ENCODE assay signal across 8 mouse cellular contexts in the genomic region with DNA sequence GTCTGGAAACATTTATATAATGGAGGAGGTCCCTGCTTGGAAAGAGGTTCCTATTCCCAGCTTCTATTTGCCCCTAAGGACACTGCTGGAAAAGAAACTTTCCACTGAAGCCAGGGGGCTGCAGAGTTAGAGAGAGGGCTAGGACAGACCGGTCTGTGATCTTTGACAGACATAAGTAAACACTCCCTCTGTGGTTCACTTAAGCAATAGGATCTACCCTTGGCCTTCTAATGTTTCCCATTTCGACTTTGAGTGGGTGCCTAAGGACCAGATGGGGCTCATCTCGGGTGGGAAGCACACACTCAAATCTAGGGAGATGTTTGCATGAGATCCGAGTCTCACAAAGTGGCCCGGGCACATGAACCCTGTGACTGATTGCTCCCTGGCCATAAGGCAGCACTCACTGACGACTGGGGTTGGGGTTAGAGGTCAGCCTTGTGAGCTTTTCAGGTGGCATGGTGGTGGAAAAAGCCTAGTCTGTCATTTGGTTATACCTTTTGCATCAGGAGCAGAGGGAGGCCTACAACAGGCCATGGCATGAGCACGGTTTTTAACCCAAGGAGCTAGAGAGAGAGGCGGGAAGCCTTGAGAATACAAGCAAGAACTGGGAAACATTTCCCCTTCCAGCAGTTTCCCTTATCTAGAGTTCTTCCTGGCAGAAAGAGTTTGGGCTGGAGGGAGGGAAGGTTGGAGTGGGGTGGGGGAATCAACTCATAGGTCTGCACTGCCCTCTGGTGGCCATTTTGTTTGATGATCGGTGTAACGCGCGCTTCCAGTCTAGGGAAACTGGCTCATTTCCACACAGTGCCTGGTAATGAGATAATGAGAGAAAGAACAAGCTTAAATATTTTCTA. TPM values are rescaled to one million over a fixed set of nuclear protein-coding genes. Genes with fewer than 3 reads are reported as not detected.
DNase-seq lines count a peak whose midpoint lies in the region; ATAC-seq and TF ChIP-seq lines count a peak whose summit lies in the region.

No protein-coding gene starts in this region.

- no peaks in the 10 kb centered on the region for H3K4me1 ChIP-seq in ES-E14 (ENCODE audit: control insufficient read depth in 2 of 2, insufficient read depth in 2 of 2, low read length in 2 of 2, poor library complexity in 1 of 2)
- peaks cover 3% of the 10 kb centered on the region; the same call in 1 of the 2 replicates for H3K4me1 ChIP-seq in forebrain, embryonic 14.5 days (ENCODE audit: control insufficient read depth, insufficient read depth, low read length)
- H3K4me1 ChIP-seq in heart, postnatal 0 days (ENCODE audit: control insufficient read depth, insufficient read depth), result peaks cover 7% of the 10 kb centered on the region; the same call in 1 of the 2 replicates
- no peaks in the 10 kb centered on the region for H3K4me1 ChIP-seq in liver, adult 2 months (ENCODE audit: control insufficient read depth, insufficient read depth, low read length)
- H3K4me1 ChIP-seq in neural tube, embryonic 11.5 days (ENCODE audit: control insufficient read depth, insufficient read depth, low read length), result peaks cover 4% of the 10 kb centered on the region; the same call in 1 of the 2 replicates

- TF ChIP-seq CTCF in heart, postnatal 0 days (IDR thresholded peaks at IDR 0.05; ENCODE audit: low read depth), result peak; percentile 72
- peak; percentile 71 for TF ChIP-seq CTCF in liver, adult 2 months (IDR thresholded peaks at IDR 0.05; ENCODE audit: low read depth, low read length)

- no peak for DNase-seq in ES-E14 (ENCODE audit: low read depth, low spot score)
- DNase-seq in forebrain, embryonic 14.5 days (ENCODE audit: low spot score), result peak; percentile 93
- peak; percentile 87 for DNase-seq in heart, postnatal 0 days (ENCODE audit: low spot score)
- DNase-seq in kidney, postnatal 14 days, result peak; percentile 81
- peak; percentile 45 for DNase-seq in liver, adult 2 months (ENCODE audit: extremely low read depth, low read depth, low spot score)
- DNase-seq in neural tube, embryonic 11.5 days (ENCODE audit: low spot score), result peak; percentile 82
- DNase-seq in testis, postnatal 10 days (ENCODE audit: low spot score), result peak; percentile 94

- WGBS in forebrain, embryonic 14.5 days, result 36% methylated on average over 12 of the region's 12 CpGs
- 27% methylated on average over 12 of the region's 12 CpGs for WGBS in heart, postnatal 0 days
- WGBS in liver, adult 2 months, result 22% methylated on average over 12 of the region's 12 CpGs
- 39% methylated on average over 12 of the region's 12 CpGs for WGBS in neural tube, embryonic 11.5 days

- H3K36me3 ChIP-seq in ES-E14 (ENCODE audit: control insufficient read depth, insufficient read depth, low read length, poor library complexity, severe bottlenecking), result no peaks in the 10 kb centered on the region
- no peaks in the 10 kb centered on the region for H3K36me3 ChIP-seq in forebrain, embryonic 14.5 days (ENCODE audit: control insufficient read depth, insufficient read depth, low read length)
- H3K36me3 ChIP-seq in heart, postnatal 0 days (replicated peaks; ENCODE audit: control insufficient read depth, insufficient read depth, low read length), result no peaks in the 10 kb centered on the region
- H3K36me3 ChIP-seq in liver, adult 2 months (ENCODE audit: control insufficient read depth, insufficient read depth, low read length), result no peaks in the 10 kb centered on the region
- H3K36me3 ChIP-seq in neural tube, embryonic 11.5 days (ENCODE audit: control insufficient read depth, insufficient read depth, low read length), result no peaks in the 10 kb centered on the region

- peak; percentile 73; the same call in 1 of the 2 replicates for ATAC-seq in cerebellum, adult (ENCODE audit: insufficient number of reproducible peaks, low FRiP score, low TSS enrichment)
- ATAC-seq in forebrain, embryonic 14.5 days, result peak; percentile 93
- peak; percentile 91 for ATAC-seq in heart, postnatal 0 days (ENCODE audit: insufficient read depth, low read depth)
- ATAC-seq in neural tube, embryonic 11.5 days (ENCODE audit: insufficient read depth, low FRiP score, low TSS enrichment), result peak; percentile 86; the same call in 1 of the 2 replicates

- no peaks in the 10 kb centered on the region for H3K9me3 ChIP-seq in ES-E14 (ENCODE audit: control insufficient read depth, insufficient read depth, low read depth, low read length)
- H3K9me3 ChIP-seq in forebrain, embryonic 14.5 days (replicated peaks; ENCODE audit: control insufficient read depth, low read length), result no peaks in the 10 kb centered on the region
- peaks cover 6% of the 10 kb centered on the region; the same call in 1 of the 2 replicates for H3K9me3 ChIP-seq in heart, postnatal 0 days (replicated peaks; ENCODE audit: control insufficient read depth, low read length)
- H3K9me3 ChIP-seq in neural tube, embryonic 11.5 days (ENCODE audit: control insufficient read depth, low read length), result no peaks in the 10 kb centered on the region

- no peak for TF ChIP-seq EP300 in heart, postnatal 0 days (IDR thresholded peaks at IDR 0.05; ENCODE audit: low read depth)

- H3K4me3 ChIP-seq in ES-E14 (ENCODE audit: insufficient read depth in 1 of 2, low read depth in 1 of 2, low read length in 2 of 2, poor library complexity in 1 of 2, severe bottlenecking in 1 of 2), result no peak overlapping the region
- no peak overlapping the region for H3K4me3 ChIP-seq in forebrain, embryonic 14.5 days (ENCODE audit: low read depth, low read length)
- H3K4me3 ChIP-seq in heart, postnatal 0 days (ENCODE audit: low read depth, low read length), result peak overlapping the region; percentile 9; the same call in 1 of the 2 replicates
- H3K4me3 ChIP-seq in liver, adult 2 months (ENCODE audit: insufficient read depth, low read depth, low read length), result no peak overlapping the region
- no peak overlapping the region for H3K4me3 ChIP-seq in neural tube, embryonic 11.5 days (ENCODE audit: low read depth, low read length)

- no peak for TF ChIP-seq POLR2A in liver, adult 2 months (IDR thresholded peaks at IDR 0.05; ENCODE audit: extremely low read depth, insufficient read depth, low read length)

- no peak overlapping the region for H3K27ac ChIP-seq in ES-E14 (ENCODE audit: insufficient read depth, low read depth, low read length, poor library complexity, severe bottlenecking)
- no peak overlapping the region for H3K27ac ChIP-seq in forebrain, embryonic 14.5 days (ENCODE audit: low read depth, low read length)
- no peak overlapping the region for H3K27ac ChIP-seq in heart, postnatal 0 days (ENCODE audit: low read depth)
- no peak overlapping the region for H3K27ac ChIP-seq in liver, adult 2 months (replicated peaks; ENCODE audit: insufficient read depth, low read depth, low read length)
- no peak overlapping the region for H3K27ac ChIP-seq in neural tube, embryonic 11.5 days (ENCODE audit: low read depth, low read length)

- no peak overlapping the region for H3K9ac ChIP-seq in ES-E14 (ENCODE audit: insufficient read depth, low read depth, low read length, poor library complexity, severe bottlenecking)
- H3K9ac ChIP-seq in forebrain, embryonic 14.5 days (ENCODE audit: low read length), result no peak overlapping the region
- no peak overlapping the region for H3K9ac ChIP-seq in heart, postnatal 0 days (replicated peaks; ENCODE audit: low read depth, low read length)
- no peak overlapping the region for H3K9ac ChIP-seq in liver, adult 2 months (ENCODE audit: low read depth, low read length)
- no peak overlapping the region for H3K9ac ChIP-seq in neural tube, embryonic 11.5 days (ENCODE audit: low read length)

- H3K27me3 ChIP-seq in forebrain, embryonic 14.5 days (replicated peaks; ENCODE audit: control insufficient read depth, insufficient read depth, low read length), result no peaks in the 10 kb centered on the region
- H3K27me3 ChIP-seq in heart, postnatal 0 days (ENCODE audit: control insufficient read depth, insufficient read depth, low read length), result 0 out of 2 replicates have a peak, but pooled peaks cover 3% of the 10 kb centered on the region
- H3K27me3 ChIP-seq in liver, adult 2 months (ENCODE audit: control insufficient read depth, insufficient read depth, low read length), result no peaks in the 10 kb centered on the region
- H3K27me3 ChIP-seq in neural tube, embryonic 11.5 days (ENCODE audit: control insufficient read depth, insufficient read depth, low read length), result no peaks in the 10 kb centered on the region

- H3K4me2 ChIP-seq in forebrain, embryonic 14.5 days (ENCODE audit: low read length), result peak overlapping the region; percentile 25; the same call in 1 of the 2 replicates
- H3K4me2 ChIP-seq in heart, postnatal 0 days (ENCODE audit: low read depth, low read length), result peak overlapping the region; percentile 43
- H3K4me2 ChIP-seq in neural tube, embryonic 11.5 days (ENCODE audit: low read depth), result no peak overlapping the region

- H3K79me2 ChIP-seq in liver, adult 2 months (ENCODE audit: control insufficient read depth, insufficient read depth, low read length), result no peaks in the 10 kb centered on the region

- in situ Hi-C loops in ES-E14 (cut with MboI; ENCODE audit: low sequenced_read_pairs in 2 of 2, unreplicated experiment in 2 of 2), result loop anchor here (5.0 to 25.0 kb wide), 3 partner anchors 117 to 274 kb away; no protein-coding TSS in a partner anchor

TF ChIP-seq in ES-E14, 5 proteins besides CTCF, POLR2A, EP300 and RAD21:
- no peak for TF ChIP-seq HCFC1 (IDR thresholded peaks at IDR 0.05; ENCODE audit: borderline replicate concordance, insufficient read depth, low read length)
- no peak for TF ChIP-seq MAFK (IDR thresholded peaks at IDR 0.05; ENCODE audit: insufficient read depth, low read depth, low read length)
- no peak for TF ChIP-seq ZNF384 (IDR thresholded peaks at IDR 0.05; ENCODE audit: low read depth, low read length)
- no peak for TF ChIP-seq CHD2 (IDR thresholded peaks at IDR 0.05; ENCODE audit: low read depth, low read length)
- peak; percentile 39; the same call in 1 of the 2 replicates for TF ChIP-seq ZC3H11A (IDR thresholded peaks at IDR 0.05; ENCODE audit: borderline replicate concordance, low read depth, low read length)

RNA-seq across cellular contexts. Expression of a gene that starts 59.7 kb away (rescaled TPM):
- 2.0 and 5.3 TPM in 2 replicates for total RNA-seq in ES-E14 (2012; rRNA removed)
- 25.8 and 30.7 TPM in 2 replicates for polyA plus RNA-seq in forebrain, embryonic 14.5 days (2014; fragmentation: Nextera tagmentation; extraction: Ambion mirVana)
- total RNA-seq in heart, postnatal 0 days (2014; rRNA removed; ENCODE audit: low replicate concordance), result 3.9 and 4.2 TPM in 2 replicates
- polyA plus RNA-seq in heart, postnatal 0 days (2015; fragmentation: Nextera tagmentation; extraction: Ambion mirVana), result 1.1 and 1.4 TPM in 2 replicates
- 0.74 and 2.3 TPM in 2 replicates for total RNA-seq in liver, adult 2 months (2014; rRNA removed)
- polyA plus RNA-seq in liver, adult 2 months (2012; rRNA removed), result 0.75 and 0.78 TPM in 2 replicates
- 18.1 and 18.3 TPM in 2 replicates for polyA plus RNA-seq in neural tube, embryonic 11.5 days (2014; fragmentation: Nextera tagmentation; extraction: Ambion mirVana)
